Mouse (Mus musculus): Measurements from ENCODE around the gene Erp44.

Gene Erp44

GRCm38 (mm10) chr4:48279498-48280134, at the start of gene Erp44, which contains the start of gene Invs:
TSS of gene Erp44 (minus strand) at chr4:48279558.
TSS of gene Invs (plus strand) at chr4:48279760.
- DNase-seq, result peak; percentile 94 to 95

- DNase-seq, result no peak
Observed at GRCm38 (mm10) chr4:48328042-48328441, 48.7 kb upstream of the Erp44 start.

GRCm38 (mm10) chr4:48327192-48327591, 47.8 kb upstream of the Erp44 start:
- DNase-seq, result no peak

GRCm38 (mm10) chr4:48322095-48322494, 42.7 kb upstream of the Erp44 start:
- DNase-seq, result no peak

- peak in 1 of 2 experiments; percentile 13 for DNase-seq
Observed at GRCm38 (mm10) chr4:48321276-48321675, 41.9 kb upstream of the Erp44 start.

GRCm38 (mm10) chr4:48316036-48316435, 36.7 kb upstream of the Erp44 start:
- DNase-seq, result no peak

GRCm38 (mm10) chr4:48314814-48315213, 35.5 kb upstream of the Erp44 start:
- DNase-seq, result no peak

GRCm38 (mm10) chr4:48287086-48287757, 7.9 kb upstream of the Erp44 start:
- no peak for DNase-seq

- DNase-seq, result no peak
Observed at GRCm38 (mm10) chr4:48281121-48281520, 1.8 kb upstream of the Erp44 start.

- no peak for DNase-seq
Observed at GRCm38 (mm10) chr4:48278757-48279497, 431 bp downstream of the Erp44 start.

GRCm38 (mm10) chr4:48277011-48277410, 2.3 kb downstream of the Erp44 start:
- no peak for DNase-seq

- peak; percentile 18 to 42 for DNase-seq
Observed at GRCm38 (mm10) chr4:48275736-48276135, 3.6 kb downstream of the Erp44 start.

- no peak for DNase-seq
Observed at GRCm38 (mm10) chr4:48273119-48273829, 6.1 kb downstream of the Erp44 start.

- DNase-seq, result no peak
Observed at GRCm38 (mm10) chr4:48271838-48272237, 7.5 kb downstream of the Erp44 start.

- DNase-seq, result no peak
Observed at GRCm38 (mm10) chr4:48270532-48270931, 8.8 kb downstream of the Erp44 start.

- no peak for DNase-seq
Observed at GRCm38 (mm10) chr4:48268127-48268526, 11.2 kb downstream of the Erp44 start.

GRCm38 (mm10) chr4:48267683-48268082, 11.7 kb downstream of the Erp44 start:
- no peak for DNase-seq

GRCm38 (mm10) chr4:48258045-48258444, 21.3 kb downstream of the Erp44 start:
- DNase-seq, result no peak

GRCm38 (mm10) chr4:48253266-48253665, 26.1 kb downstream of the Erp44 start:
- DNase-seq, result no peak

GRCm38 (mm10) chr4:48244280-48244679, 35.1 kb downstream of the Erp44 start:
- no peak for DNase-seq

GRCm38 (mm10) chr4:48243737-48244136, 35.6 kb downstream of the Erp44 start:
- DNase-seq, result no peak

GRCm38 (mm10) chr4:48242482-48242881, 36.9 kb downstream of the Erp44 start:
- DNase-seq, result no peak

- DNase-seq, result no peak
Observed at GRCm38 (mm10) chr4:48239046-48239445, 40.3 kb downstream of the Erp44 start.

Measured in cerebellum, postnatal 25 days (tissue).